Mouse (Mus musculus) ES-E14 (cell line): Measurements from ENCODE around the gene Zfp493.

Experiments used
- CHD2 ChIP-seq: IDR thresholded peaks from 2 replicates; pipeline ENCODE4 v1.6.1; 2014; ENCODE audit warnings: mild to moderate bottlenecking, low read depth, low read length, inconsistent platforms
- HCFC1 ChIP-seq: IDR thresholded peaks from 2 replicates; pipeline ENCODE4 v1.6.1; 2012; ENCODE audit warnings: low read length, inconsistent platforms, borderline replicate concordance; ENCODE audit not compliant: insufficient read depth
- MAFK ChIP-seq: IDR thresholded peaks from 2 replicates; pipeline ENCODE4 v1.6.1; 2014; ENCODE audit warnings: mild to moderate bottlenecking, low read depth, low read length, inconsistent platforms; ENCODE audit not compliant: insufficient read depth
- ZC3H11A ChIP-seq: IDR thresholded peaks from 2 replicates; pipeline ENCODE4 v1.6.1; 2012; ENCODE audit warnings: low read depth, mild to moderate bottlenecking, inconsistent platforms, low read length, borderline replicate concordance
- ZNF384 ChIP-seq: IDR thresholded peaks from 2 replicates; pipeline ENCODE4 v1.6.1; 2012; ENCODE audit warnings: low read depth, low read length, inconsistent platforms

GRCm38 (mm10) chr13:67818636-67819035, 39.1 kb downstream of the Zfp493 start:
- no peak for TF ChIP-seq CHD2
- no peak for TF ChIP-seq HCFC1
- no peak for TF ChIP-seq ZC3H11A
- no peak for TF ChIP-seq MAFK
- no peak for TF ChIP-seq ZNF384
